Mouse (Mus musculus) embryo, embryonic 9.5 days (tissue): ENCODE data around the gene Ankrd28.
"Not testable (repeated sequence)": the region's sequence is repeated elsewhere in the genome, so short reads cannot be mapped to it uniquely, and the experiment has no call there.

Source experiments
- DNase-seq: peaks from one replicate; pipeline ENCODE4 v3.0.0-alpha.2; 2017; ENCODE audit errors: extremely low spot score

Gene Ankrd28

GRCm38 (mm10) chr14:31793979-31794775, 36.3 kb downstream of the Ankrd28 start:
- DNase-seq = no peak

GRCm38 (mm10) chr14:31790797-31791196, 39.7 kb downstream of the Ankrd28 start:
- DNase-seq = no peak

- no peak for DNase-seq
Observed at GRCm38 (mm10) chr14:31786906-31787305, 43.5 kb downstream of the Ankrd28 start.

- DNase-seq = no peak
Observed at GRCm38 (mm10) chr14:31785681-31786080, 44.8 kb downstream of the Ankrd28 start.

- DNase-seq = no peak
Observed at GRCm38 (mm10) chr14:31784975-31785374, 45.5 kb downstream of the Ankrd28 start.

GRCm38 (mm10) chr14:31781309-31782049, 49.0 kb downstream of the Ankrd28 start:
- peak; percentile 31 for DNase-seq

GRCm38 (mm10) chr14:31780412-31781233, 49.8 kb downstream of the Ankrd28 start:
- DNase-seq = no peak

GRCm38 (mm10) chr14:31773518-31773917, 56.9 kb downstream of the Ankrd28 start:
- DNase-seq = no peak

GRCm38 (mm10) chr14:31772251-31772650, 58.2 kb downstream of the Ankrd28 start:
- DNase-seq = no peak

- DNase-seq = no peak
Observed at GRCm38 (mm10) chr14:31768531-31768930, 61.9 kb downstream of the Ankrd28 start.

GRCm38 (mm10) chr14:31764083-31764482, 66.4 kb downstream of the Ankrd28 start:
- DNase-seq = no peak

GRCm38 (mm10) chr14:31761727-31762126, 68.7 kb downstream of the Ankrd28 start:
- DNase-seq = no peak

- DNase-seq = no peak
Observed at GRCm38 (mm10) chr14:31759195-31759594, 71.3 kb downstream of the Ankrd28 start.

- DNase-seq = not testable (repeated sequence)
Observed at GRCm38 (mm10) chr14:31758410-31758809, 72.0 kb downstream of the Ankrd28 start.

GRCm38 (mm10) chr14:31748239-31748873, 82.1 kb downstream of the Ankrd28 start:
- no peak for DNase-seq

- DNase-seq = no peak
Observed at GRCm38 (mm10) chr14:31742523-31742922, 87.9 kb downstream of the Ankrd28 start.

GRCm38 (mm10) chr14:31734811-31735210, 95.6 kb downstream of the Ankrd28 start:
- no peak for DNase-seq

- no peak for DNase-seq
Observed at GRCm38 (mm10) chr14:31727522-31727921, 102.9 kb downstream of the Ankrd28 start.

GRCm38 (mm10) chr14:31722746-31723145, 107.7 kb downstream of the Ankrd28 start:
- DNase-seq = no peak

GRCm38 (mm10) chr14:31721256-31721655, 109.2 kb downstream of the Ankrd28 start:
- DNase-seq = no peak

- no peak for DNase-seq
Observed at GRCm38 (mm10) chr14:31718332-31718731, 112.1 kb downstream of the Ankrd28 start.

- DNase-seq = no peak
Observed at GRCm38 (mm10) chr14:31717360-31717759, 113.1 kb downstream of the Ankrd28 start.
